Mouse (Mus musculus): ENCODE results near the gene Zfp553.

Zfp553 gene

DNA sequence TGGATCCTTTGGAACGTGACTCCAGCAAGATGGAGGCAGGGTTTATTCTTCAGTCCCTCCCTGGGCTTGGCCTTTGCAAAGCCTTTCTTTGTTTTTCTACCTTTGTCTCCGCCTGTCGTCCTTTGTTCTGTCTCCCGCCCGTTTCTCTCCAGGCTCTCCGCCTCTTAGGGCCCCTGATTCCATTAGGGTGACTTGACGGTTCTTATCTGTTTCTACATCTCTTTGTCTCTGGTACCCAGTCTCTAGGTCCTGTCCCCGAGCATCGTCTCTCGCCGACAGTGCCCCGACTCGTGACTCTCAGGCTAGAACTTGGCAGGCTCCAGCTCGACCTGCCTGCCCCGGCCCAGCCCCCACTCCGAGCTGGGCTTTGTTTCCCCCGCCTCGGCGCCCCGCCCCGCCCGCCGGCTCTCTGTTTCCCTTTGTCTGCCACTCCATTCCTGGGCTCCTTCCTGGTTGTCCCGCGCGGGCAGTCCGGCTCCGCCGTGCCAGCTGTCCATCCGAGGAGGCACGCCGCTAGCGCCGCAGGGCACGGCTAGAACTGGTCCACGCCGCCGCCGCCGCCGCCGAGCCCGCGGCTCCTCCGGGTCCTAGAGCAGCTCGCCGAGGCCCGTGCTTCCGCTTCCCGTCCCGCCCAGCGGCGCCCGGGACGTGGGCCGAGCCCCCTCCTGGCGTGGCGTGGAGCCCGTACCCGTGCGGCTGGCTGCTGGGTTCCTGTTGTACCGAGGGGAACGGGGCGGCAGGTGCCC lies at the start of gene Zfp553, which contains the start of gene Sept1:
Zfp553 (plus strand) TSS at position 440 of the 746 bp plus-strand sequence.
Sept1 (minus strand) TSS at position 509 of the 746 bp plus-strand sequence.
- peak; percentile 94 for DNase-seq (ENCODE audit: extremely low spot score)

DNA sequence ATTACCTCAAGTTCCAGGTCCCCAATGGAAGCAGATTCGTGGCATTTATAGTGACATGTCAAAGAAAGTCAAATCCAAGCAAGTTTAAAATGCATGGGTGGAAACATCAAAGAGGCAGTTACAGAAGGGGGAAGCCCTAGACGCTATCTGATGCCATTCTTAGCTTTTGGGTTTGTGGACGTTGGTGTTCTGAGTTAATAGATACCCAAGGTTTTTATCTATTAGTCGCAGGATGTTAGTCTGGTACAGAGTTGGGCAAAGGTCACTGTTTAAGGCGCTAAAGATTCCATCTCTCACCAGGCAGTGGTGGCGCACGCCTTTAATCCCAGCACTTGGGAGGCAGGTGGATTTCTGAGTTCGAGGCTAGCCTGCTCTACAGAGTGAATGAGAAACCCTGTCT lies 49.5 kb upstream of the Zfp553 start:
- DNase-seq (ENCODE audit: extremely low spot score) = no peak

DNA sequence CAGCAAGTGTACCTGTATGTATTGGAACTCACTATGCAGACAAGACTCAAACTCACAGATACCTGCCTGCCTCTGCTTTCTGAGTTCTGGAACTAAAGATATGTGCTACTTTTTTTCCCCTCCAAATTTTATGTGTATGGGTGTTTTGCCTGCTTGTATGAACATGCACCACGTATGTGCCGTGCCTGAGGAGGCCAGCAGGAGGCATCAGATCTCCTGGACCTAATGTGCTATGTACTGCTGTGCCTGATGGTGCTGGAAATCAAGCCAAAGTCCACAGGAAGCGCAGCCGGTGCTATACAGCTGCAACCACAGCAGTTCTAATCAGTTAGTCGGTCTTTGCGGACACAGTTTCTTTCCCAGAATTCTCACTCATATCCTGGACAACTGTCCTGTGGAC lies 49.0 kb upstream of the Zfp553 start:
- DNase-seq (ENCODE audit: extremely low spot score) = no peak

DNA sequence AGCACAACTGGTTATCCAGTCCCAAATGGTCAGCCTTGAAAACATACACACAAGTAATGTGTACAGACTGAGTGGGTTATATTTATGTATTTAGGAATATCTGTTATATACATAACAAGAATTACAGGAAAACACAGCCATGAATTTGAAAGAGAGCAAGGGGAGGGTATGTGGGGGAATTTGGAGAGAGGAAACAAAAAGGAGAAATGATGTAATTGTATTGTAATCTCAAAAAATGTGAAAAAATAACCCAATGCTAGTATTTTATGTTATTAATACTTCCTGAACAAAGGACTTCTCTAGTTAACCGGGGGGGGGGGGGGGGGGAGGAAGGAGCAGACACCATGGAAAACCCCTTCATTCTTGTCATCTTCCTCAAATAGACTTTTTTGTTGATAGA lies 48.1 kb upstream of the Zfp553 start:
- DNase-seq (ENCODE audit: extremely low spot score) = no peak

DNA sequence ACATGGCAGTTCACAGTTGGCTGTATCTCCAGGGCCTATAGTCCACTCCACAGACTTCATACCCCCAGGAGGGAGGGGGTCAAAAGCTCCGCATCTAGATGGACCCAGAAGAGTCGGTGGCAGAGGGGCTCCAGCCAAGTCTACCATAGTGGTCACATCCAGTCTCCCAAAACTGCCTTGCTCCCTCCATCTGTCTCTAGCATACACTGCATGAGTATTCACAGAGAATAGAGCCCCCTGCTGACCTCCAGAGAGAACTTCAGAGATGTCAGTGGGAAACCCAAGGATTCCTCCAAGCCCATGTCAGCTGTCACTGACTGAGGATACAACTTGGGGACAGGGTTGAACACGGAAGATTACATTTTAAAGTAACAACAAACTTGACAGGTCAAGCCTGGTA lies 47.3 kb upstream of the Zfp553 start:
- no peak for DNase-seq (ENCODE audit: extremely low spot score)

DNA sequence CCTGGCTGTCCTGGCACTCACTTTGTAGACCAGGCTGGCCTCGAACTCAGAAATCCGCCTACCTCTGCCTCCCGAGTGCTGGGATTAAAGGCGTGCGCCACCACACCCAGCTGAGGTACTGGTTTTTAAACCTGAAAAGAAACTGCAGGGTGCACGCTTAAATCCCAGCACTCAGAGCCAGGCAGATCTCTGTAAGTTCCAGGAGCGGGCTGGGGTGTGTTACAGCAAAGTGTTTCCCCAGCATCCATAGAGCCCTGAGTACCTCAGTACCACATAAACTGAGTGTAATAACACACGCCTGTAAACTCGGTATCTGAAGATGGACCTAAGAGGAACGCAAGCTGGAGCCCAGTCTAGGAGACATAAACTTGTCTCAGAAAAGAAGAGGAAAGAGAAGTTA lies 45.5 kb upstream of the Zfp553 start:
- no peak for DNase-seq (ENCODE audit: extremely low spot score)

DNA sequence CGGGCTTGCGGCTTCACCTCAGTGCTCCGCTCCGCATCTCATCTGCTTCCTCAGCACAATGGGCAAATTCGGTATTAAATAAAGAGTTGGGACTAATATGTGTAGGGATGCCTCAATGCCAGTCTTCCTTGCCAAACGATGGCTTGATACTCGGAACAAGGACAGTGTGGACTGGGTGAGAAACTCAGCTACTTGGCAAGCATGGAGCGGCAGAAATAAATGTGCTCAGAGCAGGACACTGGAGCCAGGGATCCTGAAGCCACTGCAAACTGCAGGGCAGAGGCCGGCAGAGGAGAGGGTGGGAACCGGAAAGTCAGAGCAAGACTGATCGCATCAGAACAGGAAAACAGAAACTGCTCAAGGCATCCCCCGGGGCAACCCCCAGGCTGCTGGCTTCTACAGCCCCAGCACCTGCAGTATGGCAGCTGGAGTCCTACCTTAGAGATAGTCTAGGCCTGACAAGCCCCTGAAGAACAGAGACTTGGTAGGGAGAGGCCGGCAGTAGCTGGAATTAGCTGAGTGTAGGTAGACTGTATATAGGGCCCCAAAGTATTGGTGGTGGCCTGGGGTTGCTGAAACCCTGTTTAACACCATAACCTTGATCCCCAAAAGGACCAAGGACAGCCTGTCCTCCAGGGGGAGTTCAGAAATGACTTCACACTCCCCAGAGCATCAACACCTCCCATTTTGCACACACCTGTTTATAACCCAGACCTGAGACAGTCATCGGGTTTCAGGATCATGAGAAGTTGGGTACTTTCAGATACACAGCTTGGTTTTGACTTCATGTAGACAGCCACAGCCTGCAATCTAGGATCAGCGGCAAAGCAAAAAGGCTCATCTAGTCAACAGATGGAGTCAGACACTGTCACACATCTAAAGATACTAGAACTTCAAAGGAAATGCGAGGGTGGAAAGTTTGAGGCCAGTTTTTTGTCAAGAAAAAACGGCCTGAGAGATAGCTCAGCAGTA lies 44.3 kb upstream of the Zfp553 start:
- no peak for DNase-seq (ENCODE audit: extremely low spot score)

DNA sequence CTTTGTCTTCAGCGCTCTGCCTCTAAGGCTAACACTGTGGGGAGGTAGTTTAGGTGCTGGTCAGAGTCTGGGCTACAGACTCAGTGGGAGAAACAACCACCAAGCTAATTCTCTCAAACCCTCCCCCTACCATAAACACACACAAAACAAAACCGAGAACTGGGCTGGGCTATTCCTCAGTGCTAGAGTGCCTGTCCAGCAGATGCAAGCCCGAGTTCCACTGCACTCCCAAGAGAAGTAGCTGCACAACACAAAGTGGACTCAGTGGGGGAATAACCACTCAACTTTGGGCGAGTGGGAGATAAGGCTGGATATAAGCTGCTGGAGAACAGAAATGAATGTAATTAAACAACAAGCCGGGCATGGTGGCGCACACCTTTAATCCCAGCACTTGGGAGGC lies 42.2 kb upstream of the Zfp553 start:
- DNase-seq (ENCODE audit: extremely low spot score) = no peak

DNA sequence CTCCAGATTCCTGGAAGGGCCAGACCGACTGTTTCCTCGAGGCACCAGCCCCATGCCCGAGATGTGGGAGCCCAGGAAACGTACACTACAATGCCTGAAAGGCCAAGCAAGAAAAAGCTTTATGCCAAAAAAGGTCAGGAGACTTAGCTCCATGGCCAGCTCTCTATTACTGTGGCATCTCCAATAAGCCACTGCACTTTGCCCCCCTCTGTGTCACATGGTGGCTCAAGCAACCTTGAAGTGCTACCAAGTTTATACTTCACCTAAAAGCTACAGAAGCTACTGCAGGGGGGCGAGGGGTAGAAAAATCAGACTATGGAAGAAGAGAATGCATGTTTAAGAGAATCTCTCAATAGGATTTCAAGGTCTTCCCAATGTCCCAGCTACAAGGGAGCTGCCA lies 39.9 kb upstream of the Zfp553 start:
- DNase-seq (ENCODE audit: extremely low spot score) = no peak

DNA sequence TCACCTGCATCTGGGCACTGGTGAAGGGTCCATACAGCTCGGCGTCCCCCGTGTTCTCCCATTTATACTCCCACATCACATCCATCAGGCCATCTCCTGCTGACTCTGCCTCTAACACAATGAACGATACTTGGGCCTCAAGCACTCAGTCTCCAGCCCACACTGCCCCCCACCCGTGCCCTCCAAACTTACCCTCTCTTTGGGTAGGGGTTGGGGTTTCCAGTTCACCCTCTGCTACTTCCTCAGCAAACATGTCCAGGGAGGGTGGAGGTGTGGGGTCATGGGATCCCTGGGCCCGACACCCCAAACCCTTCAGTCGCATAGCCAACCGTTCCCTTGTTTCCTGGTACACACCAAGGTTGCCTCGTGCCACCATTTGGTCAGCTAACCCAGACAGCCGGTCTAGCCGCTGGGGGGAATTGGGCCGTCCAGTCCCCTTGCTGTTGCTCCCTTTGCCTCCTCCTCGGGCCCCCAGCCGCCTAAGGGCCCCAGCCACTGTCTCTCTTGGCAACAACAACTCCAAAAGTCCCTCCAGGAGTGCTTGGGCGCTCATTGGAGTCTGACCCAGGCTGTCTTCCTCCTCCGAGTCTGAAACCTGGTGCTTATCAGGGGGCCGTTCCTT lies 38.7 kb upstream of the Zfp553 start:
- no peak for DNase-seq (ENCODE audit: extremely low spot score)

DNA sequence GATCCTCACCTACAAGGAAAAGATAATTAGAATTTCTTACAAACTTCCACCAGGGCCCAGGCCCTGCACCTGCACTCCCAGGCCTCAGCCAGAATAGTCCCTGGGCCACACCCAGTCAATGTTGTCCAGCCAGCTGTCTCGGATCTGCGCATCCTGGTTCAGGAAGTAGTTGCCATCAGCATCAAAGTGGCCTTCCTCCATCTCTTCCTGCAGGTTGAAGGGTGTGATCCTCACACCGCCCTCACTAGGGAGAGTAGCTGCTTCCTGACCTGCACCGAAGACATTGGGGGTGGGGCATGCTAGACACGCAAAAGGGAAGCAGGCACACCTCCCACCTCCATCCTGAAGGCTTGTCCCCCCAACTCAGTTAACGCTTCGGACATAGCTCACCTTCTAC lies 38.2 kb upstream of the Zfp553 start:
- no peak for DNase-seq (ENCODE audit: extremely low spot score)

DNA sequence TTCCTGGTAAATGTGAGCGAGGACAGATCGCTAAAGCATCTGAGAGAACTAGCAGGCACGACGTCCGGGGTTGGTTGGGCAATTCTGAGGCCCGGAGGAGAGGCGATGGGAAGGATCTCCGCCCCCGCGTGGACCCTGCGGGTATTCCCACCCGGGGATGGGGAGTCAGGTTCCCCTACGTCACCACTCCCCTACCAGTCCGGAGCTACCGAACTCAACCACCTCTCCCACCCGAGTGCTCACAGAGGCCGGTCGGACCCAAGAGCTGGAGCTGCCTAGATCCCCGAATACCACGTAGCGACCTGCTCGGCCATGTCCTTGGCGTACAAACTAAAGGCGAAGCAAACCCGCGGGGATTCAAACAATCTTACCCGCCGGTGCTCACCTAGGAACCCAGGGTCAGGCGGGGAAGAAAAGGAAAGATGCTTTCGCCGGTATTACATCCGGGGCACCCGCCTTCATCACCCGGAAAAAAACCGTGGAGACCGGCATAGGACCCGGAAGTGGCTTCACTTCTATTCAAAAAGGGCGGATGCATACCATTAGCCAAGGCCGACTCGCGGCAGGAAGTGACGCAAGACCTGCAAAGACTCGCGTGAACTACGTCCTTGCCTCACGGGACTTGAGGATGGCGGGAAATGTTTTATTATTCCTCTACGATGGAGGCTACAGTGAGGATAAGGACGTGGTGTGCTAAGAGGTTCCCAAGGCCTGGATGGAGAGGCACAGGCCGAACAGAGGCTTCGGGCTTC lies 37.1 kb upstream of the Zfp553 start, which contains the start of gene Cd2bp2:
Cd2bp2 (minus strand) TSS at position 507 of the 752 bp plus-strand sequence.
- DNase-seq (ENCODE audit: extremely low spot score) = peak; percentile 97

DNA sequence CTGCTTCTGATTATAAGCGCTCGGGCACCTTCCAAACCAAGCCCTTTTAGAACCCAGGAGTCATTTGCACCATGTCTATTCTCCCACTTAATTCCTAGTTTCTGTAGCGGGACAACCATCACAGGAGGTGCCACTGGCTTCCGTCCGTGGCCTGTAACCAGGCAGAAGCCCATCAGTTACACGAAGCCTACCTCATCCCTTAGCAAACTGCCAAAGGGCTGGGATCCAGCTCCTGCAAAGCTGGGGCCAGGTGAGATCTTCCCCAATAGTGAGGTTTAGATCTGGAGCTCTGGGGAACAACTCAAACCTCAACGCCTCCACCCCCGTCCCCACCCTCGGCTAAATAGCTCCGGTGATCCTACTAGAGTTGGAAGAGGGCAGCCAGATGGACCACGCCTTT lies 36.4 kb upstream of the Zfp553 start:
- no peak for DNase-seq (ENCODE audit: extremely low spot score)

DNA sequence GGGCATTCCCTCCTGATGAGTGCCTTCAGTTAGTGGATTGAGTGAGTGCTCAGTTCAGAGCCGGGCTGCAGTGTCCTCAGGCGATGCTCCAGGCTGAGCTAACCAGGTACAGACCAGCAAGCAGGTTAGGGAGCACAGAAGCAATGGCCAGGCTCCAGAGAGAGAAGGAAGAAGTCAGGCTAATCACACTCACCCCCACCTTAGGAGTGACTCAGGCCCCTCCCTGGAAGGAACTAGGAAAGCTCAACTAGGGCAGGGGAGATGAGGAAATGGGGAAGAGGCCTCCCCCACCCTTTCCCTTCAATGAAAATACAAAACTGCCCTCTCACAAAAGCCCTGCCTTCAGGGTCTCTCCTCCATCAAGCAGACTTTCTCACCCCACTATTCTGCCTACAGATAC lies 26.3 kb upstream of the Zfp553 start:
- DNase-seq (ENCODE audit: extremely low spot score) = no peak

DNA sequence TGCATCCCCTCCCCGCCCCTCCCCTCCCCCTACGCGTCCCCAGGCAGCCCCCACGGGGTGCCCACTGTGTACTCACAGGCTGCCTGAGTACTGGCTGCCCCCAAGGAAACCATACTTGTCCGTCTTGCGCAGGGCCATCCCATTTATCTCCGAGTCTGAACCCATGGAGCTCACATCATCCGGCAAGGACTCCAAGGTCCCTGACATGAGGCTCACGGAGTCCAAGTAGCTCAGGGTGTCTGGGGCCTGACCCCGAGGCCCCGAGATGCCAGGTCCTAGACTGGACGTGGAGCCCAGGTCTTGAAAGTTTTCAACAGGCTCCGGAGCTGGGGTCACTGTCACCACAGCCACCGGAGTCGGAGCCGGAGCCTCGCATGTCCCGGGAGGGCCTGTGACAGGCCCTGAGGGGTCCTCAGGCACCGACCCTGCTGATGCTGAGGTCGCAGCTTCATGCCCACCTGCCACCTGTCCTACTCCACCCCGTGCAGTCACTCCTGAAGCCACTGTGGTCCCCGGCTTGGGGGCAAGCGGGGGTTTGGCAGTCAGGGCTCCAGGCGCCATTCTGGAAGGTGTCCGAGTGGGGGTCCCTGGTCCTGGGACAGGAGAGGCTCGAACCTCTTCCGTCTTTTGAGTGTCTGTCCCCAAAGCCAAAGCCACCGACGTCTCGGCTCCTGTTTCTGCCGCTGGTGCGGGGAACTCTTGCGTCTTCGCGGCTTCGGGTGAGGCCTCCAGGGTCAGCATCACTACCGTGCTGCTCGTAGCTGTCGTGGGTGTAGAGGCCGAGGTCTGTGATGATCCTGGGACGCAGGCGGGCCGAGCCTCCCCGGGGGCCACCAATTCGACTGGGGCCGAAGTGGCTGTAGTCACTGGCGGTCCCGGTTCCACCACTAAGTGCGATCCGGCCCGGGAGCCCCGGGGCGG lies 25.2 kb upstream of the Zfp553 start:
- peak; percentile 29 for DNase-seq (ENCODE audit: extremely low spot score)

DNA sequence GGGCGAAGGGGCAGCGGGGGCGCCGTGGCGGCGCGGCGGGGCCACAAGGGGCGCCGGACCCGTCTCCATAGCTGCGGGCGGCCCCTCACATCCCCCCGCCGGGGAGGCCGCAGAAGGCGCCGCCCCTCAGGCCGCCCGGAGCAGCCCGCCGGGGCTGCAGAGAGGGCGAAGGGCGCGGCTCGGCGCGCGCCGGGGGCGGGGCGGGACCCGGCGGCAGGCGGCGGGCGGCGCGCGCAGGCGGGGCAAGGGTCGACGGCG lies 24.6 kb upstream of the Zfp553 start, which contains the start of gene Tbc1d10b:
Tbc1d10b (minus strand) TSS at position 174 of the 258 bp plus-strand sequence.
- DNase-seq (ENCODE audit: extremely low spot score) = no peak

DNA sequence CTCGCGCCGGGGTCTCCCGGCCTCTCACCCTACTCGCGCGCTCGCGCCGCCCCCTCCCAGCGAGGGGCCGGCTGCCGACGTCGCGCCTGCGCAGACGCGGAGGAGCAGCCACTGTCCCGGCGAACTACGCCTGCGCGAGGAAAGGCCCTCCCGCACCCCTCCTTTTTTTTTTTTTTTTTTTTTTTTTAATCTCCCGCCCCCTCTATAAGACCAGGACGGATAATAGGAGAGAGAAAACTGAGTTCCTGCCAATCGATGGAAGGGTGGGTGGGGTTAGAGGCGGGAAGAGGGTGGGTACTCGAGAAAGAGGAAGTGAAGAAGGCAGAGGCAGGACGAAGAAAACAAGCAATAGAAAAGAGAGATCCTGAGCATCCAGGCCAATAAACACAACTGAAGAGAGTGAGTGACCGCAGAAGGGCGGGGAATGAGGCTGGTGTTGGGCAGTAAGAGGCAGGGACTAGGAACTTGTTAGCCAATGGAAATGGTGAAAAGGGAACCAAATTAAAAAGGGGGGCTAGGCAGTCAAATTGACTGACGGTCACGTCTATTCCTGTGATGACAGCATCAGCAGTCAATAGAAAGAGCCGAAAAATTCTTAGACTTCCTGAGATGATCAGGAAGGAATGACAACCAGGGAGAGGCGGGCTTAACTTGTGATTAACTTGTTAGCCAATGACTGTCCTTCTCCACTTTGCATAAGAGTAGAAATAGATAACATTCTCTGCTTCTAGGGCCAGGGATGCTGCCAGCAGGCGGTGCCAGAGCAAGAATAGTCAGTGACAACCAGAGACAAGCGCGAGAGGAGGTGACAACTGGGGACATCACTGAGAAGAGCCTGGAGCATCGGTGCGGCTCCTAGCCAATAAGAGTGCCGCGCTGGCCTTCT lies 24.1 kb upstream of the Zfp553 start, which contains the start of gene Mylpf:
Mylpf (plus strand) TSS at position 338 of the 886 bp plus-strand sequence.
- peak; percentile 95 for DNase-seq (ENCODE audit: extremely low spot score)

DNA sequence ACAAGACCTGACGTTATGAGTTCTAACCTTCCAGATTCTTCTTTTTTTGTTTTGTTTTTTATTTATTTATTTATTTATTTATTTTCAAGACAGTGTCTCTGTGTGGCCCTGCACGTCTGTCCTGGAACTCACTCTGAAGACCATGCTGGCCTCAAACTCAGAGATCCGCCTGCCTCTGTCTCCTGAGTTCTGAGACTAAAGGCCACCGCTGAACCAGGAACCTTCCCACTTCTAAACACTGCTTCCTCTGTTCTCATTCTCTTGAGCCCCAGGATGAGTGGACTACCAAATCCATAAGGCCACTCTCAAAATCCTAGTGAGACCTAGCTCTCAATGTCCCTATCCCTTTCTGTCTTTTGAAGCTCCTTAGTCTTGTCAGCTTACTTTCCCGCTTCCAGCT lies 23.0 kb upstream of the Zfp553 start:
- DNase-seq (ENCODE audit: extremely low spot score) = no peak

DNA sequence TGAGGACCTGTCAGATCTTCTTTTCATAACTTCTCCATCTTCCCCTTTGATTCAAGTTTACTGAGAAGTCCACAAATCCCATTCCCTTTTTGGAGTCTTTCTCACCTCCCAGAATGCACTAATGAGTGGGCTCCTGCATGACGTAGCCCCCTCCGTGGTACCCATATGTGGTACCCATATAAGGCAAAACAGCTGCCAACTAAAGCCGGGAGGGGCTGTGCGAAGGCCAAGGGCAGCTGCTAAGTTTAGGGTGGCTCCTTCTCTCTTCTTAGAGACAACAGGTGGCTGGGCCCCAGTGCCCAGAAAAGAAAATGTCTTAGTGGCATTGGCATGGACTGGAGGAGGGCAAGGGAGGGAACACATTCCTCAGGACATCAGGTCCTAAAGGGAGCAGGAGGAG lies 22.6 kb upstream of the Zfp553 start:
- DNase-seq (ENCODE audit: extremely low spot score) = no peak
